Mouse (Mus musculus) MEL (cell line): ENCODE results near the gene Hoxd13. TPM values are rescaled to one million over a fixed set of nuclear protein-coding genes. Genes with fewer than 3 reads are reported as not detected.

Experiments used
- DNase-seq: peaks from one replicate; pipeline ENCODE4 v3.0.0; 2011; ENCODE audit warnings: low read depth, low spot score
- H3K27ac ChIP-seq: 2 replicates; pipeline ENCODE4 v1.5.1; 2012; ENCODE audit warnings: low read depth, mild to moderate bottlenecking, control low read depth, low read length, moderate library complexity; ENCODE audit not compliant: control insufficient read depth
- H3K27me3 ChIP-seq, 2 experiments: fragments of 150-350 bp in 1 of 2; sonication (generic) in 1 of 2; 2 replicates each; pipeline ENCODE4 v1.6.1; 2012; ENCODE audit warnings: low read length in 2 of 2, mild to moderate bottlenecking in 2 of 2, improper control_type of control experiment in 1 of 2, moderate library complexity in 1 of 2; ENCODE audit not compliant: insufficient read depth in 2 of 2, control insufficient read depth in 1 of 2
- H3K36me3 ChIP-seq, 2 experiments: 2 replicates each; pipeline ENCODE4 v1.6.1; 2012 to 2014; ENCODE audit warnings: low read length in 2 of 2, improper control_type of control experiment in 1 of 2, inconsistent platforms in 1 of 2, mild to moderate bottlenecking in 1 of 2; ENCODE audit not compliant: insufficient read depth in 2 of 2, control insufficient read depth in 1 of 2
- H3K4me1 ChIP-seq, 2 experiments: fragments of 150-350 bp in 1 of 2; sonication (generic) in 1 of 2; 2 replicates each; pipeline ENCODE4 v1.6.1; 2012; ENCODE audit warnings: low read length in 2 of 2, improper control_type of control experiment in 1 of 2, mild to moderate bottlenecking in 1 of 2; ENCODE audit not compliant: insufficient read depth in 2 of 2, control insufficient read depth in 1 of 2
- H3K4me3 ChIP-seq, 2 experiments: fragments of 150-350 bp in 1 of 2; sonication (generic) in 1 of 2; 2 replicates each; pipeline ENCODE4 v1.5.1; 2012; ENCODE audit warnings: low read depth in 2 of 2, low read length in 2 of 2, mild to moderate bottlenecking in 2 of 2, moderate library complexity in 2 of 2, control low read depth in 1 of 2, improper control_type of control experiment in 1 of 2; ENCODE audit not compliant: control insufficient read depth in 1 of 2, insufficient read depth in 1 of 2
- H3K79me2 ChIP-seq: 2 replicates; pipeline ENCODE4 v1.6.1; 2012; ENCODE audit warnings: mild to moderate bottlenecking, low read length, moderate library complexity; ENCODE audit not compliant: control insufficient read depth, poor library complexity, insufficient read depth
- H3K9ac ChIP-seq: 2 replicates; pipeline ENCODE4 v1.6.1; 2012; ENCODE audit warnings: low read depth, mild to moderate bottlenecking, control low read depth, low read length, moderate library complexity; ENCODE audit not compliant: control insufficient read depth, poor library complexity, severe bottlenecking
- H3K9me3 ChIP-seq: fragments of 150-350 bp; sonication (generic); replicated peaks from 2 replicates; pipeline ENCODE4 v1.6.1; 2012; ENCODE audit warnings: mild to moderate bottlenecking, low read length, improper control_type of control experiment, moderate library complexity; ENCODE audit not compliant: insufficient read depth
- CHD2 ChIP-seq: IDR thresholded peaks from 2 replicates; pipeline ENCODE4 v1.6.1; 2011; ENCODE audit warnings: low read length, improper control_type of control experiment
- CTCF ChIP-seq, 3 experiments: IDR thresholded peaks in 2 of 3; conservative IDR thresholded peaks in 1 of 3; 2 replicates each; pipeline ENCODE4 v1.5.1; 2011 to 2012; ENCODE audit warnings: low read length in 3 of 3, low read depth in 2 of 3, mild to moderate bottlenecking in 2 of 3, improper control_type of control experiment in 1 of 3, inconsistent platforms in 1 of 3, mixed read lengths in 1 of 3, moderate library complexity in 1 of 3; ENCODE audit not compliant: control insufficient read depth in 1 of 3, insufficient read depth in 1 of 3, poor library complexity in 1 of 3, severe bottlenecking in 1 of 3
- ELF1 ChIP-seq: IDR thresholded peaks from 2 replicates; pipeline ENCODE4 v1.6.1; 2014; ENCODE audit warnings: low read depth, mild to moderate bottlenecking, inconsistent platforms, low read length, improper control_type of control experiment, moderate library complexity
- EP300 ChIP-seq, 2 experiments: IDR thresholded peaks; 2 replicates each; pipeline ENCODE4 v1.6.1; 2011; ENCODE audit warnings: improper control_type of control experiment in 2 of 2, low read length in 2 of 2, low read depth in 1 of 2, mild to moderate bottlenecking in 1 of 2
- JUND ChIP-seq: IDR thresholded peaks from 2 replicates; pipeline ENCODE4 v1.6.1; 2011; ENCODE audit warnings: low read depth, mild to moderate bottlenecking, improper control_type of control experiment, low read length
- MEF2A ChIP-seq: IDR thresholded peaks from 2 replicates; pipeline ENCODE4 v1.6.1; 2014; ENCODE audit warnings: low read depth, mild to moderate bottlenecking, inconsistent platforms, low read length, improper control_type of control experiment; ENCODE audit not compliant: poor library complexity, insufficient replicate concordance, severe bottlenecking; ENCODE audit errors: extremely low read depth
- MXI1 ChIP-seq: IDR thresholded peaks from 2 replicates; pipeline ENCODE4 v1.6.1; 2011; ENCODE audit warnings: mild to moderate bottlenecking, low read depth, low read length, improper control_type of control experiment
- NELFE ChIP-seq: IDR thresholded peaks from 2 replicates; pipeline ENCODE4 v1.6.1; 2011; ENCODE audit warnings: low read depth, low read length, improper control_type of control experiment
- POLR2A ChIP-seq, 2 experiments: IDR thresholded peaks; 2 replicates each; pipeline ENCODE4 v1.6.1; 2011 to 2012; ENCODE audit warnings: low read length in 2 of 2, mild to moderate bottlenecking in 2 of 2, control low read depth in 1 of 2, improper control_type of control experiment in 1 of 2, low read depth in 1 of 2, moderate library complexity in 1 of 2; ENCODE audit not compliant: control insufficient read depth in 1 of 2, insufficient read depth in 1 of 2, poor library complexity in 1 of 2
- POLR2AphosphoS5 ChIP-seq: IDR thresholded peaks from 2 replicates; pipeline ENCODE4 v1.6.1; 2012; ENCODE audit warnings: low read depth, borderline replicate concordance, mild to moderate bottlenecking, inconsistent platforms, low read length, moderate library complexity, mixed read lengths
- RAD21 ChIP-seq: IDR thresholded peaks from 2 replicates; pipeline ENCODE4 v1.6.1; 2011; ENCODE audit warnings: mild to moderate bottlenecking, low read depth, low read length, improper control_type of control experiment
- RCOR1 ChIP-seq: IDR thresholded peaks from 2 replicates; pipeline ENCODE4 v1.6.1; 2012; ENCODE audit warnings: low read depth, mild to moderate bottlenecking, inconsistent platforms, low read length, improper control_type of control experiment
- SMC3 ChIP-seq: IDR thresholded peaks from 2 replicates; pipeline ENCODE4 v1.6.1; 2011; ENCODE audit warnings: low read depth, low read length, improper control_type of control experiment
- TBP ChIP-seq: IDR thresholded peaks from 2 replicates; pipeline ENCODE4 v1.8.0; 2011; ENCODE audit warnings: low read depth, low read length, improper control_type of control experiment
- USF1 ChIP-seq: IDR thresholded peaks from 2 replicates; pipeline ENCODE4 v1.6.1; 2014; ENCODE audit warnings: low read depth, mild to moderate bottlenecking, inconsistent platforms, low read length, improper control_type of control experiment, moderate library complexity
- ZC3H11A ChIP-seq: IDR thresholded peaks from 2 replicates; pipeline ENCODE4 v1.6.1; 2012; ENCODE audit warnings: low read depth, mild to moderate bottlenecking, inconsistent platforms, low read length, improper control_type of control experiment
- ZKSCAN1 ChIP-seq: IDR thresholded peaks from 2 replicates; pipeline ENCODE4 v1.6.1; 2012; ENCODE audit warnings: low read depth, mild to moderate bottlenecking, inconsistent platforms, low read length, improper control_type of control experiment, moderate library complexity
- polyA plus RNA-seq, 2 experiments: library from polyadenylated mRNA; stranded (reverse) in 1 of 2; unstranded in 1 of 2; fragments of >175 nt in 1 of 2; fragments of >200 nt in 1 of 2; gene quantifications; 2 replicates each; pipeline versions ENCODE4 v1.2.1 to v1.2.4; 2012; ENCODE audit warnings: low replicate concordance in 2 of 2, low read depth in 1 of 2; ENCODE audit not compliant: insufficient read length in 2 of 2, insufficient read depth in 1 of 2, missing spikeins in 1 of 2
- total RNA-seq: library from RNA; depleted of rRNA; stranded (reverse); fragments of 300-350 nt; gene quantifications from 2 replicates; pipeline ENCODE4 v1.2.3, GENCODE M21; 2012

Hoxd13 gene
- total and polyA plus RNA-seq, 3 experiments: not detected

GRCm38 (mm10) chr2:74683471-74683951 lies 15.4 kb downstream of the Hoxd13 start:
- no peaks in the 10 kb centered on the region for H3K79me2 ChIP-seq
- H3K4me3 ChIP-seq: no peak overlapping the region
- H3K27ac ChIP-seq: no peak overlapping the region
- H3K36me3 ChIP-seq: no peaks in the 10 kb centered on the region
- no peak overlapping the region for H3K9ac ChIP-seq
- DNase-seq: no peak
- no peaks in the 10 kb centered on the region for H3K4me1 ChIP-seq
- no peak for TF ChIP-seq RAD21
- no peak for TF ChIP-seq NELFE
- no peak for TF ChIP-seq JUND
- no peak for TF ChIP-seq CHD2
- TF ChIP-seq MEF2A: no peak
- no peak for TF ChIP-seq CTCF (IDR thresholded peaks at IDR 0.05 in 2 of 3, conservative IDR thresholded peaks at IDR 0.05 in 1 of 3; ENCODE audit: control insufficient read depth in 1 of 3, insufficient read depth in 1 of 3, low read depth in 2 of 3, low read length in 3 of 3, poor library complexity in 1 of 3, severe bottlenecking in 1 of 3)
- TF ChIP-seq POLR2A (IDR thresholded peaks at IDR 0.05; ENCODE audit: control insufficient read depth in 1 of 2, insufficient read depth in 1 of 2, low read depth in 1 of 2, low read length in 2 of 2, poor library complexity in 1 of 2): no peak
- no peak for TF ChIP-seq MXI1
- TF ChIP-seq ZKSCAN1: no peak
- no peaks in the 10 kb centered on the region for H3K9me3 ChIP-seq
- H3K27me3 ChIP-seq: peaks cover 0 to 2% of the 10 kb centered on the region in 2 experiments

GRCm38 (mm10) chr2:74684106-74684505 lies 16.0 kb downstream of the Hoxd13 start:
- TF ChIP-seq SMC3: no peak
- no peak for TF ChIP-seq CHD2
- TF ChIP-seq ELF1: no peak
- no peak for TF ChIP-seq EP300 (IDR thresholded peaks at IDR 0.05; ENCODE audit: low read depth in 1 of 2, low read length in 2 of 2)
- no peak for TF ChIP-seq JUND
- no peak for TF ChIP-seq POLR2AphosphoS5
- no peak for TF ChIP-seq RCOR1
- no peak for TF ChIP-seq ZC3H11A
- no peak for TF ChIP-seq ZKSCAN1
- TF ChIP-seq TBP: no peak
- TF ChIP-seq USF1: no peak
- TF ChIP-seq, all 39 proteins: peak for 0
- no peaks in the 10 kb centered on the region for H3K9me3 ChIP-seq

More at GRCm38 (mm10) chr2:74684106-74684505, 16.0 kb downstream of the Hoxd13 start:
- no peak for DNase-seq
- no peak overlapping the region for H3K27ac ChIP-seq
- H3K27me3 ChIP-seq: peaks cover 0 to 2% of the 10 kb centered on the region in 2 experiments; a peak in 3 of 4 replicates
- no peaks in the 10 kb centered on the region for H3K79me2 ChIP-seq
- H3K4me3 ChIP-seq: no peak overlapping the region
- H3K9ac ChIP-seq: no peak overlapping the region
- H3K4me1 ChIP-seq: no peaks in the 10 kb centered on the region
- no peaks in the 10 kb centered on the region for H3K36me3 ChIP-seq
